Mouse (Mus musculus) MEL (cell line): ENCODE results near the gene Rab10. TPM values are rescaled to one million over a fixed set of nuclear protein-coding genes. Genes with fewer than 3 reads are reported as not detected.

Experiments
- DNase-seq: peaks from one replicate; pipeline ENCODE4 v3.0.0; 2011; ENCODE audit warnings: low read depth, low spot score
- H3K27ac ChIP-seq: 2 replicates; pipeline ENCODE4 v1.5.1; 2012; ENCODE audit warnings: low read depth, mild to moderate bottlenecking, control low read depth, low read length, moderate library complexity; ENCODE audit not compliant: control insufficient read depth
- H3K27me3 ChIP-seq, 2 experiments: fragments of 150-350 bp in 1 of 2; sonication (generic) in 1 of 2; 2 replicates each; pipeline ENCODE4 v1.6.1; 2012; ENCODE audit warnings: low read length in 2 of 2, mild to moderate bottlenecking in 2 of 2, improper control_type of control experiment in 1 of 2, moderate library complexity in 1 of 2; ENCODE audit not compliant: insufficient read depth in 2 of 2, control insufficient read depth in 1 of 2
- H3K36me3 ChIP-seq, 2 experiments: 2 replicates each; pipeline ENCODE4 v1.6.1; 2012 to 2014; ENCODE audit warnings: low read length in 2 of 2, improper control_type of control experiment in 1 of 2, inconsistent platforms in 1 of 2, mild to moderate bottlenecking in 1 of 2; ENCODE audit not compliant: insufficient read depth in 2 of 2, control insufficient read depth in 1 of 2
- H3K4me1 ChIP-seq, 2 experiments: fragments of 150-350 bp in 1 of 2; sonication (generic) in 1 of 2; 2 replicates each; pipeline ENCODE4 v1.6.1; 2012; ENCODE audit warnings: low read length in 2 of 2, improper control_type of control experiment in 1 of 2, mild to moderate bottlenecking in 1 of 2; ENCODE audit not compliant: insufficient read depth in 2 of 2, control insufficient read depth in 1 of 2
- H3K4me3 ChIP-seq, 2 experiments: fragments of 150-350 bp in 1 of 2; sonication (generic) in 1 of 2; 2 replicates each; pipeline ENCODE4 v1.5.1; 2012; ENCODE audit warnings: low read depth in 2 of 2, low read length in 2 of 2, mild to moderate bottlenecking in 2 of 2, moderate library complexity in 2 of 2, control low read depth in 1 of 2, improper control_type of control experiment in 1 of 2; ENCODE audit not compliant: control insufficient read depth in 1 of 2, insufficient read depth in 1 of 2
- H3K79me2 ChIP-seq: 2 replicates; pipeline ENCODE4 v1.6.1; 2012; ENCODE audit warnings: mild to moderate bottlenecking, low read length, moderate library complexity; ENCODE audit not compliant: control insufficient read depth, poor library complexity, insufficient read depth
- H3K9ac ChIP-seq: 2 replicates; pipeline ENCODE4 v1.6.1; 2012; ENCODE audit warnings: low read depth, mild to moderate bottlenecking, control low read depth, low read length, moderate library complexity; ENCODE audit not compliant: control insufficient read depth, poor library complexity, severe bottlenecking
- H3K9me3 ChIP-seq: fragments of 150-350 bp; sonication (generic); replicated peaks from 2 replicates; pipeline ENCODE4 v1.6.1; 2012; ENCODE audit warnings: mild to moderate bottlenecking, low read length, improper control_type of control experiment, moderate library complexity; ENCODE audit not compliant: insufficient read depth
- BHLHE40 ChIP-seq: IDR thresholded peaks from 2 replicates; pipeline ENCODE4 v1.6.1; 2012; ENCODE audit warnings: low read depth, mild to moderate bottlenecking, inconsistent platforms, low read length, improper control_type of control experiment, borderline replicate concordance
- CHD1 ChIP-seq: IDR thresholded peaks from 2 replicates; pipeline ENCODE4 v1.6.1; 2012; ENCODE audit warnings: low read depth, mild to moderate bottlenecking, inconsistent platforms, low read length, improper control_type of control experiment
- CTCF ChIP-seq, 3 experiments: IDR thresholded peaks in 2 of 3; conservative IDR thresholded peaks in 1 of 3; 2 replicates each; pipeline ENCODE4 v1.5.1; 2011 to 2012; ENCODE audit warnings: low read length in 3 of 3, low read depth in 2 of 3, mild to moderate bottlenecking in 2 of 3, improper control_type of control experiment in 1 of 3, inconsistent platforms in 1 of 3, mixed read lengths in 1 of 3, moderate library complexity in 1 of 3; ENCODE audit not compliant: control insufficient read depth in 1 of 3, insufficient read depth in 1 of 3, poor library complexity in 1 of 3, severe bottlenecking in 1 of 3
- ELF1 ChIP-seq: IDR thresholded peaks from 2 replicates; pipeline ENCODE4 v1.6.1; 2014; ENCODE audit warnings: low read depth, mild to moderate bottlenecking, inconsistent platforms, low read length, improper control_type of control experiment, moderate library complexity
- EP300 ChIP-seq, 2 experiments: IDR thresholded peaks; 2 replicates each; pipeline ENCODE4 v1.6.1; 2011; ENCODE audit warnings: improper control_type of control experiment in 2 of 2, low read length in 2 of 2, low read depth in 1 of 2, mild to moderate bottlenecking in 1 of 2
- ETS1 ChIP-seq: IDR thresholded peaks from 2 replicates; pipeline ENCODE4 v1.6.1; 2012; ENCODE audit warnings: low read depth, mild to moderate bottlenecking, inconsistent platforms, low read length, improper control_type of control experiment, moderate library complexity
- GABPA ChIP-seq: IDR thresholded peaks from 2 replicates; pipeline ENCODE4 v1.6.1; 2012; ENCODE audit warnings: low read depth, mild to moderate bottlenecking, inconsistent platforms, low read length, improper control_type of control experiment, moderate library complexity
- GATA1 ChIP-seq: IDR thresholded peaks from 2 replicates; pipeline ENCODE4 v1.6.1; 2011; ENCODE audit warnings: low read depth, low read length, improper control_type of control experiment
- HCFC1 ChIP-seq: IDR thresholded peaks from 2 replicates; pipeline ENCODE4 v1.6.1; 2012; ENCODE audit warnings: low read depth, mild to moderate bottlenecking, inconsistent platforms, low read length, improper control_type of control experiment, moderate library complexity
- JUND ChIP-seq: IDR thresholded peaks from 2 replicates; pipeline ENCODE4 v1.6.1; 2011; ENCODE audit warnings: low read depth, mild to moderate bottlenecking, improper control_type of control experiment, low read length
- KAT2A ChIP-seq: conservative IDR thresholded peaks from 2 replicates; pipeline ENCODE4 v1.6.1; 2012; ENCODE audit warnings: low read depth, low read length, improper control_type of control experiment, inconsistent platforms
- MAFK ChIP-seq: IDR thresholded peaks from 2 replicates; pipeline ENCODE4 v1.6.1; 2011; ENCODE audit warnings: low read depth, mild to moderate bottlenecking, low read length, improper control_type of control experiment, borderline replicate concordance
- MAX ChIP-seq: IDR thresholded peaks from 2 replicates; pipeline ENCODE4 v1.6.1; 2011; ENCODE audit warnings: low read length, improper control_type of control experiment
- MXI1 ChIP-seq: IDR thresholded peaks from 2 replicates; pipeline ENCODE4 v1.6.1; 2011; ENCODE audit warnings: mild to moderate bottlenecking, low read depth, low read length, improper control_type of control experiment
- MYB ChIP-seq: IDR thresholded peaks from 2 replicates; pipeline ENCODE4 v1.6.1; 2011; ENCODE audit warnings: mild to moderate bottlenecking, low read depth, low read length, improper control_type of control experiment
- MYC ChIP-seq: IDR thresholded peaks from 2 replicates; pipeline ENCODE4 v1.6.1; 2011; ENCODE audit warnings: low read depth, mild to moderate bottlenecking, low read length, improper control_type of control experiment, moderate library complexity
- NELFE ChIP-seq: IDR thresholded peaks from 2 replicates; pipeline ENCODE4 v1.6.1; 2011; ENCODE audit warnings: low read depth, low read length, improper control_type of control experiment
- NRF1 ChIP-seq: IDR thresholded peaks from 2 replicates; pipeline ENCODE4 v1.6.1; 2014; ENCODE audit warnings: low read depth, mild to moderate bottlenecking, inconsistent platforms, low read length, improper control_type of control experiment, moderate library complexity; ENCODE audit not compliant: poor library complexity, insufficient read depth, severe bottlenecking
- POLR2AphosphoS2 ChIP-seq: IDR thresholded peaks from 2 replicates; pipeline ENCODE4 v1.6.1; 2011; ENCODE audit warnings: low read length, improper control_type of control experiment
- POLR2AphosphoS5 ChIP-seq: IDR thresholded peaks from 2 replicates; pipeline ENCODE4 v1.6.1; 2012; ENCODE audit warnings: low read depth, borderline replicate concordance, mild to moderate bottlenecking, inconsistent platforms, low read length, moderate library complexity, mixed read lengths
- RAD21 ChIP-seq: IDR thresholded peaks from 2 replicates; pipeline ENCODE4 v1.6.1; 2011; ENCODE audit warnings: mild to moderate bottlenecking, low read depth, low read length, improper control_type of control experiment
- RCOR1 ChIP-seq: IDR thresholded peaks from 2 replicates; pipeline ENCODE4 v1.6.1; 2012; ENCODE audit warnings: low read depth, mild to moderate bottlenecking, inconsistent platforms, low read length, improper control_type of control experiment
- SIN3A ChIP-seq: IDR thresholded peaks from 2 replicates; pipeline ENCODE4 v1.6.1; 2012; ENCODE audit warnings: low read length, improper control_type of control experiment, inconsistent platforms
- SMC3 ChIP-seq: IDR thresholded peaks from 2 replicates; pipeline ENCODE4 v1.6.1; 2011; ENCODE audit warnings: low read depth, low read length, improper control_type of control experiment
- TBP ChIP-seq: IDR thresholded peaks from 2 replicates; pipeline ENCODE4 v1.8.0; 2011; ENCODE audit warnings: low read depth, low read length, improper control_type of control experiment
- TCF12 ChIP-seq: IDR thresholded peaks from 2 replicates; pipeline ENCODE4 v1.6.1; 2014; ENCODE audit warnings: low read depth, mild to moderate bottlenecking, inconsistent platforms, low read length, improper control_type of control experiment, moderate library complexity
- UBTF ChIP-seq: IDR thresholded peaks from 2 replicates; pipeline ENCODE4 v1.6.1; 2012; ENCODE audit warnings: low read depth, mild to moderate bottlenecking, inconsistent platforms, low read length, improper control_type of control experiment, moderate library complexity, borderline replicate concordance; ENCODE audit not compliant: insufficient read depth
- USF1 ChIP-seq: IDR thresholded peaks from 2 replicates; pipeline ENCODE4 v1.6.1; 2014; ENCODE audit warnings: low read depth, mild to moderate bottlenecking, inconsistent platforms, low read length, improper control_type of control experiment, moderate library complexity
- USF2 ChIP-seq, 2 experiments: IDR thresholded peaks; 2 replicates each; pipeline ENCODE4 v1.6.1; 2011 to 2012; ENCODE audit warnings: improper control_type of control experiment in 2 of 2, low read length in 2 of 2, borderline replicate concordance in 1 of 2, inconsistent platforms in 1 of 2, low read depth in 1 of 2, mild to moderate bottlenecking in 1 of 2; ENCODE audit not compliant: insufficient read depth in 1 of 2
- ZC3H11A ChIP-seq: IDR thresholded peaks from 2 replicates; pipeline ENCODE4 v1.6.1; 2012; ENCODE audit warnings: low read depth, mild to moderate bottlenecking, inconsistent platforms, low read length, improper control_type of control experiment
- ZKSCAN1 ChIP-seq: IDR thresholded peaks from 2 replicates; pipeline ENCODE4 v1.6.1; 2012; ENCODE audit warnings: low read depth, mild to moderate bottlenecking, inconsistent platforms, low read length, improper control_type of control experiment, moderate library complexity
- ZMIZ1 ChIP-seq: IDR thresholded peaks from 2 replicates; pipeline ENCODE4 v1.6.1; 2012; ENCODE audit warnings: low read depth, mild to moderate bottlenecking, inconsistent platforms, low read length, improper control_type of control experiment, moderate library complexity
- ZNF384 ChIP-seq: IDR thresholded peaks from 2 replicates; pipeline ENCODE4 v1.6.1; 2012; ENCODE audit warnings: low read depth, mild to moderate bottlenecking, inconsistent platforms, low read length, improper control_type of control experiment
- polyA plus RNA-seq, 2 experiments: library from polyadenylated mRNA; stranded (reverse) in 1 of 2; unstranded in 1 of 2; fragments of >175 nt in 1 of 2; fragments of >200 nt in 1 of 2; gene quantifications; 2 replicates each; pipeline versions ENCODE4 v1.2.1 to v1.2.4; 2012; ENCODE audit warnings: low replicate concordance in 2 of 2, low read depth in 1 of 2; ENCODE audit not compliant: insufficient read length in 2 of 2, insufficient read depth in 1 of 2, missing spikeins in 1 of 2
- total RNA-seq: library from RNA; depleted of rRNA; stranded (reverse); fragments of 300-350 nt; gene quantifications from 2 replicates; pipeline ENCODE4 v1.2.3, GENCODE M21; 2012

The Rab10 gene
- total and polyA plus RNA-seq, 3 experiments: 41.3 to 71.8 (median 67.7) TPM

GRCm38 (mm10) chr12:3309391-3310320, at the start of gene Rab10 (continued):
- TF ChIP-seq ZMIZ1: no peak
- TF ChIP-seq USF2 (IDR thresholded peaks at IDR 0.05; ENCODE audit: borderline replicate concordance in 1 of 2, insufficient read depth in 1 of 2, low read depth in 1 of 2, low read length in 2 of 2): no peak
- TF ChIP-seq NRF1: peak; percentile 97
- peak; percentile 66 for TF ChIP-seq SIN3A

- Histone ChIP-seq H3K4me1 (no peaks in the 10 kb centered on the region), H3K27ac (no peak overlapping the region), H3K36me3 (no peaks in the 10 kb centered on the region), H3K27me3 (no peaks in the 10 kb centered on the region), H3K9ac (no peak overlapping the region), H3K4me3 (peak overlapping the region in 1 of 2 experiments; percentile 41; a peak in 2 of 4 replicates), H3K79me2 (no peaks in the 10 kb centered on the region), H3K9me3 (no peaks in the 10 kb centered on the region)
- DNase-seq: peak; percentile 86
- TF ChIP-seq ELF1 (no peak), JUND (no peak), CHD1 (no peak), NELFE (no peak), MXI1 (no peak), NRF1 (no peak), MAX (no peak), GATA1 (0 out of 2 replicates have a peak, but pooled peaks have one; percentile 4), POLR2AphosphoS5 (no peak), ZNF384 (no peak), SIN3A (no peak; the same call in 1 of the 2 replicates), ETS1 (no peak), BHLHE40 (no peak), SMC3 (peak; percentile 83), MYB (no peak), CTCF (IDR thresholded peaks at IDR 0.05 in 2 of 3, conservative IDR thresholded peaks at IDR 0.05 in 1 of 3; ENCODE audit: control insufficient read depth in 1 of 3, insufficient read depth in 1 of 3, low read depth in 2 of 3, low read length in 3 of 3, poor library complexity in 1 of 3, severe bottlenecking in 1 of 3) (peak; percentile 54 to 84 (median 68)), KAT2A (no peak), MYC (no peak), ZKSCAN1 (no peak), USF1 (no peak), TBP (no peak), UBTF (no peak), ZC3H11A (peak; percentile 74), EP300 (IDR thresholded peaks at IDR 0.05; ENCODE audit: low read depth in 1 of 2, low read length in 2 of 2) (no peak), USF2 (IDR thresholded peaks at IDR 0.05; ENCODE audit: borderline replicate concordance in 1 of 2, insufficient read depth in 1 of 2, low read depth in 1 of 2, low read length in 2 of 2) (no peak), POLR2AphosphoS2 (no peak), HCFC1 (no peak), TCF12 (no peak), GABPA (no peak), MAFK (peak; percentile 97), RCOR1 (no peak), ZMIZ1 (no peak), RAD21 (peak; percentile 91)
Observed at GRCm38 (mm10) chr12:3359302-3359701, 49.5 kb upstream of the Rab10 start.
